Mouse (Mus musculus): ENCODE data around the gene Utrn. TPM values are rescaled to one million over a fixed set of nuclear protein-coding genes. Genes with fewer than 3 reads are reported as not detected.

Utrn gene
- total and polyA plus RNA-seq, 2 experiments from 2014 or later, result 48.4 to 61.6 TPM

GRCm38 (mm10) chr10:12817409-12817808 is 51.8 kb downstream of the Utrn start:
- Histone ChIP-seq H3K36me3 (replicated peaks; ENCODE audit: control insufficient read depth, insufficient read depth, low read length) (no peaks in the 10 kb centered on the region), H3K27me3 (ENCODE audit: control insufficient read depth, insufficient read depth, low read length) (no peaks in the 10 kb centered on the region), H3K4me2 (ENCODE audit: low read depth, low read length) (peak overlapping the region; percentile 58), H3K9me3 (replicated peaks; ENCODE audit: control insufficient read depth, low read length) (no peaks in the 10 kb centered on the region), H3K4me3 (ENCODE audit: low read depth, low read length) (peak overlapping the region; percentile 27), H3K27ac (ENCODE audit: low read depth) (peak overlapping the region; percentile 60), H3K4me1 (ENCODE audit: control insufficient read depth, insufficient read depth) (peaks cover 44% of the 10 kb centered on the region), H3K9ac (replicated peaks; ENCODE audit: low read depth, low read length) (0 out of 2 replicates have a peak overlapping the region, but pooled peaks have one; percentile 22)
- TF ChIP-seq EP300 (IDR thresholded peaks at IDR 0.05; ENCODE audit: low read depth), result no peak
- TF ChIP-seq CTCF (IDR thresholded peaks at IDR 0.05; ENCODE audit: low read depth), result no peak; the same call in 1 of the 2 replicates
- 42% methylated on average over 6 of the region's 6 CpGs for WGBS
- no peak for DNase-seq (ENCODE audit: low spot score)
- peak; percentile 66 for ATAC-seq (ENCODE audit: insufficient read depth, low read depth)

DNA sequence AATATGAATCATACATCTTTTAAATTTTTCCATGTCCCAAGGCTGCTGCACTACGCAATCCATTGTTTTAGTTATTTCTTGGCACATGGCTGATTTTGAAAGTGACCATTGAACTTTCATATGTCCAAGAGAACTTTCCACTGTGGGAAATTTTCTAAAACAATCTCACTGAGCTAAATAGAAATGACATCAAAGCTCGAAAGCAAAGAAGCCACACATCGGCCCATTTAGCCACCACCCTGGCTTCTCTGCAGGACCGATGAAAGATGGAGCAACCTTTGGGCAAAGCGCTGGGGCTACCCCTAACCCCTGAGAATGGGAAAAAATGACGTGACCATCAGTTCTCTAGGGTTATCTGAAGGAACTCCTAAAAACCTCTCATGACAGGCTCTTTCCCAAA is 52.6 kb downstream of the Utrn start:
- no peak overlapping the region for H3K4me3 ChIP-seq (ENCODE audit: low read depth, low read length)
- no peak for ATAC-seq (ENCODE audit: insufficient read depth, low read depth)
- TF ChIP-seq EP300 (IDR thresholded peaks at IDR 0.05; ENCODE audit: low read depth), result no peak
- no peak overlapping the region for H3K4me2 ChIP-seq (ENCODE audit: low read depth, low read length)
- H3K4me1 ChIP-seq (ENCODE audit: control insufficient read depth, insufficient read depth), result peaks cover 44% of the 10 kb centered on the region
- H3K9me3 ChIP-seq (replicated peaks; ENCODE audit: control insufficient read depth, low read length), result no peaks in the 10 kb centered on the region
- WGBS, result 78% methylated on average over 6 of the region's 6 CpGs
- H3K9ac ChIP-seq (replicated peaks; ENCODE audit: low read depth, low read length), result no peak overlapping the region
- peak overlapping the region; percentile 60 for H3K27ac ChIP-seq (ENCODE audit: low read depth)
- H3K36me3 ChIP-seq (replicated peaks; ENCODE audit: control insufficient read depth, insufficient read depth, low read length), result no peaks in the 10 kb centered on the region
- DNase-seq (ENCODE audit: low spot score), result no peak
- H3K27me3 ChIP-seq (ENCODE audit: control insufficient read depth, insufficient read depth, low read length), result no peaks in the 10 kb centered on the region

DNA sequence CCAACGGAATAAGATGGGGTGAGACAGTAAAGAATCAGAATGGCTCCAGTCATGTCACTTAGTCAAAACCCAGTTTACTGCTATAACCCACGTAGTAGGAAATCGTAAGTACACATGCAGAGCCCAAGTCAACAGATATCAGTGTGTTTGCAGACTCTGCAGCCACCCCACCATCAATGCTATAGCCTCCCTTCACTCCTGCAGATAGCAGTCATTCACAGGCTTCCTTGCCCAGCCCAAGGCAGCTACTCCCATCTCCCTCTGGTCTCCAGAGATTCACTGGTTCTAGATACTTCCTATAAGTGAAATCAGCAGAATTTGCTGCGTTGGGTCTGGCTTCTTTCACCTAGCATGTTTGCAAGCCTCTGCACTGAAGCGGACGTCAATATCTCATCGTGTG is 54.8 kb downstream of the Utrn start:
- Histone ChIP-seq H3K4me2 (ENCODE audit: low read depth, low read length) (no peak overlapping the region), H3K4me3 (ENCODE audit: low read depth, low read length) (no peak overlapping the region), H3K9me3 (replicated peaks; ENCODE audit: control insufficient read depth, low read length) (no peaks in the 10 kb centered on the region), H3K27me3 (ENCODE audit: control insufficient read depth, insufficient read depth, low read length) (no peaks in the 10 kb centered on the region), H3K9ac (replicated peaks; ENCODE audit: low read depth, low read length) (no peak overlapping the region), H3K27ac (ENCODE audit: low read depth) (peak overlapping the region; percentile 87; the same call in 1 of the 2 replicates), H3K36me3 (replicated peaks; ENCODE audit: control insufficient read depth, insufficient read depth, low read length) (no peaks in the 10 kb centered on the region), H3K4me1 (ENCODE audit: control insufficient read depth, insufficient read depth) (peaks cover 51% of the 10 kb centered on the region)
- ATAC-seq (ENCODE audit: insufficient read depth, low read depth) (no peak), DNase-seq (ENCODE audit: low spot score) (no peak)
- WGBS, result 75% methylated on average over 7 of the region's 7 CpGs
- TF ChIP-seq CTCF (IDR thresholded peaks at IDR 0.05; ENCODE audit: low read depth) (no peak), EP300 (IDR thresholded peaks at IDR 0.05; ENCODE audit: low read depth) (no peak)

DNA sequence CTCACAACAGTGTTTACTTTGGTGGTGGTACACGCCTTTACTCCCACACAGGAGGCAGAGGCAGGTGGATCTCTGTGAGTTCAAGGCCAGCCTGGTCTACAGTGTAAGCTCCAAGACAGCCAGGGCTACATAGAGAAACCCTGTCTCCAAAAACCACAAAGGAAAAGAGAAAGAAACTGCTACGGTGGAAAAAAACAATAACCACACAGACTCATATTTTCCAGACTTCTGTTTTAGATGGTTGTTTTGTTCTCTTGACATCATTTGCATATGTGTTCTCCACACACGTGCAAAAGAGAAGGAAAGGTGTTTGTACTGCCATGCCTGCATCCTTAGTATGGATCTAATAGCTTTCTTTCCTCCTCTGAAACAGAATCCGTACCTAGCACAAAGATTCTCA is 55.3 kb downstream of the Utrn start:
- TF ChIP-seq EP300 (IDR thresholded peaks at IDR 0.05; ENCODE audit: low read depth) (no peak), CTCF (IDR thresholded peaks at IDR 0.05; ENCODE audit: low read depth) (no peak)
- Histone ChIP-seq H3K36me3 (replicated peaks; ENCODE audit: control insufficient read depth, insufficient read depth, low read length) (no peaks in the 10 kb centered on the region), H3K9me3 (replicated peaks; ENCODE audit: control insufficient read depth, low read length) (no peaks in the 10 kb centered on the region), H3K9ac (replicated peaks; ENCODE audit: low read depth, low read length) (no peak overlapping the region), H3K4me2 (ENCODE audit: low read depth, low read length) (peak overlapping the region; percentile 54; the same call in 1 of the 2 replicates), H3K27ac (ENCODE audit: low read depth) (peak overlapping the region; percentile 87), H3K27me3 (ENCODE audit: control insufficient read depth, insufficient read depth, low read length) (no peaks in the 10 kb centered on the region), H3K4me1 (ENCODE audit: control insufficient read depth, insufficient read depth) (peaks cover 53% of the 10 kb centered on the region), H3K4me3 (ENCODE audit: low read depth, low read length) (0 out of 2 replicates have a peak overlapping the region, but pooled peaks have one; percentile 36)
- 78% methylated on average over 4 of the region's 4 CpGs for WGBS
- DNase-seq (ENCODE audit: low spot score) (no peak), ATAC-seq (ENCODE audit: insufficient read depth, low read depth) (no peak)

GRCm38 (mm10) chr10:12813211-12813811 is 55.9 kb downstream of the Utrn start:
- Histone ChIP-seq H3K27me3 (ENCODE audit: control insufficient read depth, insufficient read depth, low read length) (no peaks in the 10 kb centered on the region), H3K4me3 (ENCODE audit: low read depth, low read length) (peak overlapping the region; percentile 36), H3K9me3 (replicated peaks; ENCODE audit: control insufficient read depth, low read length) (no peaks in the 10 kb centered on the region), H3K9ac (replicated peaks; ENCODE audit: low read depth, low read length) (peak overlapping the region; percentile 47; the same call in 1 of the 2 replicates), H3K4me2 (ENCODE audit: low read depth, low read length) (peak overlapping the region; percentile 54), H3K36me3 (replicated peaks; ENCODE audit: control insufficient read depth, insufficient read depth, low read length) (no peaks in the 10 kb centered on the region), H3K27ac (ENCODE audit: low read depth) (peak overlapping the region; percentile 87), H3K4me1 (ENCODE audit: control insufficient read depth, insufficient read depth) (peaks cover 58% of the 10 kb centered on the region)
- TF ChIP-seq CTCF (IDR thresholded peaks at IDR 0.05; ENCODE audit: low read depth), result no peak
- TF ChIP-seq EP300 (IDR thresholded peaks at IDR 0.05; ENCODE audit: low read depth), result no peak
- 23% methylated on average over 12 of the region's 12 CpGs for WGBS
- ATAC-seq (ENCODE audit: insufficient read depth, low read depth), result peak; percentile 27; the same call in 1 of the 2 replicates
- DNase-seq (ENCODE audit: low spot score), result peak; percentile 59

DNA sequence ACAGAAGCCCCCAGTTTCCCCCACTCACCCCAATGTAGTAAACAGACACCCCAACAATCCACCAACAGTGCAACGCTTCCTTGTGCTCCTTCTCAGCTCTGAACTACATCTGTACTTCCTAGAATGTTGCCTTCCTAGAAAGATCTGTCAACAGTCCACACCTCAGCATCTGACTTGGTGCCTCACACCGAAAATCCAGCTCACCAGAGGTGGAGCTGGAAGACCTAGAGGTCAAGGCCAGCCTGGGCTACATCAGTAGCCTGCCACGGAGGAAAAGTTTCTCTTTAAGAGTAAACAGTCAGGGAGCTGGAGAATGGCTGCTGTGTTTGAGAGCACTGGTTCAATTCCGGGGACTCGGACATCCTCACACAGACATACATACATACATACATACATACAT is 56.5 kb downstream of the Utrn start:
- peak overlapping the region; percentile 87 for H3K27ac ChIP-seq (ENCODE audit: low read depth)

More for the DNA sequence above, 56.5 kb downstream of the Utrn start:
- peaks cover 53% of the 10 kb centered on the region for H3K4me1 ChIP-seq (ENCODE audit: control insufficient read depth, insufficient read depth)
- TF ChIP-seq CTCF (IDR thresholded peaks at IDR 0.05; ENCODE audit: low read depth) (no peak), EP300 (IDR thresholded peaks at IDR 0.05; ENCODE audit: low read depth) (no peak)
- peak overlapping the region; percentile 36 for H3K4me3 ChIP-seq (ENCODE audit: low read depth, low read length)
- H3K9me3 ChIP-seq (replicated peaks; ENCODE audit: control insufficient read depth, low read length), result no peaks in the 10 kb centered on the region
- ATAC-seq (ENCODE audit: insufficient read depth, low read depth), result no peak
- no peaks in the 10 kb centered on the region for H3K27me3 ChIP-seq (ENCODE audit: control insufficient read depth, insufficient read depth, low read length)
- peak overlapping the region; percentile 47; the same call in 1 of the 2 replicates for H3K9ac ChIP-seq (replicated peaks; ENCODE audit: low read depth, low read length)
- no peaks in the 10 kb centered on the region for H3K36me3 ChIP-seq (replicated peaks; ENCODE audit: control insufficient read depth, insufficient read depth, low read length)
- WGBS, result 53% methylated on average over 5 of the region's 5 CpGs
- H3K4me2 ChIP-seq (ENCODE audit: low read depth, low read length), result peak overlapping the region; percentile 54
- DNase-seq (ENCODE audit: low spot score), result no peak
